ENCODE assay signal across 8 mouse cellular contexts in the genomic region with DNA sequence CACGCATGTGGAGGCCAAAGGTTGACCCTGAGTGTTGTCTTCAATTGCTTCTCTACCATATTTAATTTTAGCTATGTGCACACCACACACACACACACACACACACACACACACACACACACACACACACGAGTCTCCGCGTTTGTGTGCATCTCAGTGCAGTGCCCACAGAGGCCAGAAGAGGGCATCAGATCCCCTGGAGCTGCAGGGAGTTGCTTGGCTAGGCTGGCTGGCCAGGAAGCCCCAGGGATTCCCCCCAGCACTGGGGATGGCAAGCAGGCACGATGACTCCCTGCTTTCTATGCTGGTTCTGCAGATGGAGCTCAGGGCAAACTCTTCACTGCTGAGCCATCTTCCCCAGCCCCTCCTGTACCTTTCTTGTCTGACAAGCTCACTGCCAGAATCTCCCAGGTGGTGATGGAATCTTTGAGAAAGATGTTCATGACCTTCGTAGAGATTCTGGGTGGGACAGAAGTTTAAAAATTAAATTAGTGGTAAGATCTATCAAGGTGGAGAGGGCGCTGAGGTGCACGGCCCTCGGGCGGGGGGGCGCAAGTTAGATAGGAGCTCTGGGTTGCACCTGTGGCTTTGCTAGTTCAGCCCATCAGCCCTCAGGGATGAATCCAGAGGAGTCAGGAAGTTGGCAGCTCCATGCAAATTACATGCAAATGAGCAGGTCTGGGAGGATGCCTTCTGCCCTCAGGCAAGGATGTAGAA. TPM values are rescaled to one million over a fixed set of nuclear protein-coding genes. Genes with fewer than 3 reads are reported as not detected.
A peak's percentile ranks its signal among the peaks of the same experiment; 100 is the strongest.
DNase-seq lines count a peak whose midpoint lies in the region; ATAC-seq and TF ChIP-seq lines count a peak whose summit lies in the region.

No protein-coding gene starts in this region.

- peak; percentile 52 for DNase-seq in cerebellum, adult 11 months
- DNase-seq in cerebellum, adult 11-12 months = no peak
- peak; percentile 77 for DNase-seq in T-cell, adult 2 months (ENCODE audit: low spot score)
- peak; percentile 73 for DNase-seq in embryo, embryonic 10.5 days (ENCODE audit: low spot score)
- peak; percentile 74 for DNase-seq in heart, adult 8-10 months (ENCODE audit: low spot score)
- peak; percentile 37 to 71 for DNase-seq in layer of hippocampus, adult 2 months (ENCODE audit: low spot score in 2 of 2)
- peak; percentile 65 to 84 for DNase-seq in spleen, postnatal 10 days (ENCODE audit: low spot score in 2 of 2)

- ATAC-seq in megakaryocyte, adult 5-6 weeks (ENCODE audit: poor library complexity, severe bottlenecking) = peak; percentile 61

- H3K27ac ChIP-seq in layer of hippocampus, adult 2 months = no peak overlapping the region

- peak; percentile 71 for TF ChIP-seq CTCF in layer of hippocampus, adult 2 months (conservative IDR thresholded peaks at IDR 0.05)

- H3K4me3 ChIP-seq in layer of hippocampus, adult 2 months = no peak overlapping the region

RNA-seq across cellular contexts. Expression of a gene that starts 8.6 kb away (rescaled TPM):
- 100 to 1,000 TPM in 2 of 4 experiments, 10 to 100 TPM in 2; 65.8 to 155 (median 120) TPM for total RNA-seq in heart, adult 8-10 months (2022)
- total RNA-seq in layer of hippocampus, adult 2 months (2021) = under 1 TPM; 0.97 to 0.98 TPM
- total RNA-seq in megakaryocyte, adult 5-6 weeks (2015) = 699 and 776 TPM in 2 replicates
- 1,145 and 1,156 TPM in 2 replicates for total RNA-seq in megakaryocyte, adult 5-6 weeks (2017)

RNA-seq across cellular contexts. Expression of a gene that starts 25.3 kb away (rescaled TPM):
- total RNA-seq in heart, adult 8-10 months (2022) = under 1 TPM in 1 of 4 experiments, not detected in 3; 0.20 TPM
- not detected for total RNA-seq in layer of hippocampus, adult 2 months (2021)
- total RNA-seq in megakaryocyte, adult 5-6 weeks (2015) = 5.5 and 6.3 TPM in 2 replicates
- 15.6 and 15.7 TPM in 2 replicates for total RNA-seq in megakaryocyte, adult 5-6 weeks (2017)

RNA-seq across cellular contexts. Expression of a gene that starts 28.9 kb away (rescaled TPM):
- 10 to 100 TPM; 29.1 to 35.0 (median 31.0) TPM for total RNA-seq in heart, adult 8-10 months (2022)
- total RNA-seq in layer of hippocampus, adult 2 months (2021) = 10 to 100 TPM; 24.0 to 24.8 TPM
- 36.6 and 39.1 TPM in 2 replicates for total RNA-seq in megakaryocyte, adult 5-6 weeks (2015)
- total RNA-seq in megakaryocyte, adult 5-6 weeks (2017) = 36.6 and 37.7 TPM in 2 replicates

RNA-seq across cellular contexts. Expression of a gene that starts 29.9 kb away (rescaled TPM):
- total RNA-seq in heart, adult 8-10 months (2022) = 100 to 1,000 TPM; 117 to 154 (median 134) TPM
- 1 to 10 TPM; 8.2 to 9.8 TPM for total RNA-seq in layer of hippocampus, adult 2 months (2021)
- 3.6 and 5.4 TPM in 2 replicates for total RNA-seq in megakaryocyte, adult 5-6 weeks (2015)
- total RNA-seq in megakaryocyte, adult 5-6 weeks (2017) = 9.0 and 9.4 TPM in 2 replicates

RNA-seq across cellular contexts. Expression of a gene that starts 59.6 kb away (rescaled TPM):
- 1 to 10 TPM; 1.1 to 1.9 (median 1.4) TPM for total RNA-seq in heart, adult 8-10 months (2022)
- total RNA-seq in layer of hippocampus, adult 2 months (2021) = 1 to 10 TPM; 2.8 to 3.2 TPM
- 84.7 and 92.2 TPM in 2 replicates for total RNA-seq in megakaryocyte, adult 5-6 weeks (2015)
- 307 and 321 TPM in 2 replicates for total RNA-seq in megakaryocyte, adult 5-6 weeks (2017)

Comparison
In these comparisons a context has a peak if more than half of its experiments do, and no peak if none do; other contexts are left out.
1. RNA of a gene that starts 8.6 kb away (total RNA-seq): 699 to 1,156 TPM in megakaryocyte, adult 5-6 weeks and 65.8 to 155 TPM in heart, adult 8-10 months; 0.97 to 0.98 TPM in layer of hippocampus, adult 2 months; every median in the first group is over 10 times any median in the second.
2. RNA of a gene that starts 25.3 kb away (total RNA-seq): 5.5 to 15.7 TPM in megakaryocyte, adult 5-6 weeks; 0.20 TPM in heart, adult 8-10 months and not detected in layer of hippocampus, adult 2 months; every median in the first group is over 4 times any median in the second.